Mouse (Mus musculus) embryonic facial prominence, embryonic 15.5 days (tissue): ENCODE results near the gene Adarb1. TPM values are rescaled to one million over a fixed set of nuclear protein-coding genes. Genes with fewer than 3 reads are reported as not detected.

Experiments used
- ATAC-seq: fragments of 200-750 bp; cut with Nextera tagmentation; 2 replicates; pipeline ENCODE4 v1.8.0; 2017; ENCODE audit warnings: low read depth, moderate TSS enrichment; ENCODE audit not compliant: insufficient number of reproducible peaks, low FRiP score, low TSS enrichment
- H3K27ac ChIP-seq: fragments of 300-500 bp; sonication (generic); replicated peaks from 2 replicates; pipeline ENCODE4 v1.5.1; 2015; ENCODE audit warnings: mild to moderate bottlenecking, inconsistent platforms
- H3K27me3 ChIP-seq: fragments of 300-500 bp; sonication (generic); 2 replicates; pipeline ENCODE4 v1.6.1; 2015; ENCODE audit warnings: inconsistent platforms
- H3K36me3 ChIP-seq: fragments of 300-500 bp; sonication (generic); 2 replicates; pipeline ENCODE4 v1.6.1; 2015; ENCODE audit warnings: mild to moderate bottlenecking, inconsistent platforms
- H3K4me1 ChIP-seq: fragments of 300-500 bp; sonication (generic); 2 replicates; pipeline ENCODE4 v1.6.1; 2015; ENCODE audit warnings: inconsistent platforms
- H3K4me2 ChIP-seq: fragments of 300-500 bp; sonication (generic); replicated peaks from 2 replicates; pipeline ENCODE4 v1.6.1; 2015; ENCODE audit warnings: mild to moderate bottlenecking, inconsistent platforms
- H3K4me3 ChIP-seq: fragments of 300-500 bp; sonication (generic); replicated peaks from 2 replicates; pipeline ENCODE4 v1.5.1; 2015; ENCODE audit warnings: mild to moderate bottlenecking, inconsistent platforms
- H3K9ac ChIP-seq: fragments of 300-500 bp; sonication (generic); 2 replicates; pipeline ENCODE4 v1.6.1; 2015; ENCODE audit warnings: inconsistent platforms
- H3K9me3 ChIP-seq: fragments of 300-500 bp; sonication (generic); replicated peaks from 2 replicates; pipeline ENCODE4 v1.6.1; 2016; ENCODE audit warnings: inconsistent platforms
- WGBS: fragments of 180-500 bp; shearing (Covaris S2); methylation state at CpG from one replicate; pipeline ENCODE4 v1.1.7; 2015; 5-methylcytosine and 5-hydroxymethylcytosine counted together
- polyA plus RNA-seq: library from polyadenylated mRNA; unstranded; fragments of >200 nt; fragmentation: Nextera tagmentation; extraction: Ambion mirVana; gene quantifications from 2 replicates; pipeline ENCODE4 v1.2.1, GENCODE M21; 2015

Adarb1 gene
- polyA plus RNA-seq, 1 experiment from 2014 or later, result 5.2 TPM

DNA sequence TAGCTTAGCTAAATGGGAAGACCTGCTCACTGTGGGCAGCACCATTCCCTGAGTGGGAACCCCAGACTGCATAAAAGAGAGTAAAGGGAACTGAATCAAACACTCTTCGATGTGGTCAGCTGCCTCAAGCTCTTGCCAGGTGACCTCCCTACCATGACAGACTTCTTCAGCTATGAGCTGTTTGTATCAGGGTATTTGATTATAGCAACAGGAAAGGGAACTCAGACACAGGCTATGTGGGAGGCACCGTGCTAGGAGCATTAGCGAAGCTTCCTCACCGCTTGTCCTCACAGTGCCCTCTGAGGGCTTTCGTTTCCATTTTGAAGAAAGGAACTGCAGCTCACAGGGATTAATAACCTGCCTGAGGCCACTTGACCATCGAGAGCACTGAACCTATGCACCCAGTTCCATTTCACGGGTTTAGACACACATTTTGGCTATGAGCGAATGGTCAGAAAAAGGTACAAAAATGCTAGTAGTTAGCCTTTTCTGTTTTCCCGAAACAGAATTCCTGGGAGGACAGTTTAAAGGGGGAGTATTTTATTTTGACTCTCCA lies 103.3 kb downstream of the Adarb1 start:
- Histone ChIP-seq H3K4me3 (no peak overlapping the region), H3K4me2 (no peak overlapping the region), H3K27me3 (no peaks in the 10 kb centered on the region), H3K27ac (no peak overlapping the region), H3K9ac (no peak overlapping the region), H3K36me3 (no peaks in the 10 kb centered on the region), H3K9me3 (no peaks in the 10 kb centered on the region), H3K4me1 (no peaks in the 10 kb centered on the region)
- no peak for ATAC-seq
- WGBS, result 80% methylated on average over 9 of the region's 9 CpGs

DNA sequence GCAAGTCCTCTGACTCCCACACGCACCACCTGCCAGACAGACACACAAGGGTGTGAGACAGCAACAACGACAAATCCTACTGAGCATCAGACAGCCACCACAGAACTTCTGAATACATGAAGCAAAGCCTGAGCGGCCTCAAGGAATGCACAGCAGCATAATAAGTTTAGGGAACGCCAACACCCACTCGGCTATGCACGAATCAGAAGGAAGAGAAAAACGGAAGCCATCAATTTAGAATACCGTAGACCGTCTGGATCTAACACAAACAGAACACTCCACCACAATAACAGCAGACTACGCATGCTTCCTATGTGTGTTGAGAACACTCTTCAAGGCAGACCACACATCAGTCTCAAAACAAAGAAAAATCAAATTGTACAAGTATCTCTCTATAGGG lies 109.1 kb downstream of the Adarb1 start:
- no peak for ATAC-seq
- Histone ChIP-seq H3K9me3 (no peaks in the 10 kb centered on the region), H3K4me3 (no peak overlapping the region), H3K4me1 (no peaks in the 10 kb centered on the region), H3K9ac (no peak overlapping the region), H3K27me3 (no peaks in the 10 kb centered on the region), H3K4me2 (no peak overlapping the region), H3K27ac (no peak overlapping the region), H3K36me3 (no peaks in the 10 kb centered on the region)
- WGBS, result 67% methylated on average over 10 of the region's 10 CpGs

DNA sequence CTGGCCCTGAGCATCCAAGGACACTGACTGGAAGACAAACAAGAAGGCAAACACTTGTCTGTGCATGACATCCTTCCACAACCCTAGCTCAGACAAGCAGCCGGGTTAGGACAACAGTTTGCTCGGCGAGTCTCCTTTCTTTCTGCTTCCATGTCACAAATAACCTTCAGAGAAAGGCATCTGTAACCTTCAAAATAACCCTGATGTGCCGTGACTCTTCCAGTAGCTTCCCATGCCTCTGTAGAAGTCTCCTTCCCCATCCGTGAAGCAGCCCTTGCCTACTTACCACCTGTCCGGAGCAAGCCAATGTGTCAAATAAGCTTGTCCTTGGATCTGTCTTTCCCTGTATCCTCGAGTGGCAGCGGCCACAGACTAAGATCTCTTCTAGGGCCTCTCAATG lies 112.3 kb downstream of the Adarb1 start:
- no peak for ATAC-seq
- Histone ChIP-seq H3K4me3 (no peak overlapping the region), H3K9ac (no peak overlapping the region), H3K27ac (no peak overlapping the region), H3K4me2 (no peak overlapping the region), H3K9me3 (no peaks in the 10 kb centered on the region), H3K36me3 (no peaks in the 10 kb centered on the region), H3K4me1 (no peaks in the 10 kb centered on the region), H3K27me3 (no peaks in the 10 kb centered on the region)
- WGBS, result 83% methylated on average over 8 of the region's 8 CpGs

DNA sequence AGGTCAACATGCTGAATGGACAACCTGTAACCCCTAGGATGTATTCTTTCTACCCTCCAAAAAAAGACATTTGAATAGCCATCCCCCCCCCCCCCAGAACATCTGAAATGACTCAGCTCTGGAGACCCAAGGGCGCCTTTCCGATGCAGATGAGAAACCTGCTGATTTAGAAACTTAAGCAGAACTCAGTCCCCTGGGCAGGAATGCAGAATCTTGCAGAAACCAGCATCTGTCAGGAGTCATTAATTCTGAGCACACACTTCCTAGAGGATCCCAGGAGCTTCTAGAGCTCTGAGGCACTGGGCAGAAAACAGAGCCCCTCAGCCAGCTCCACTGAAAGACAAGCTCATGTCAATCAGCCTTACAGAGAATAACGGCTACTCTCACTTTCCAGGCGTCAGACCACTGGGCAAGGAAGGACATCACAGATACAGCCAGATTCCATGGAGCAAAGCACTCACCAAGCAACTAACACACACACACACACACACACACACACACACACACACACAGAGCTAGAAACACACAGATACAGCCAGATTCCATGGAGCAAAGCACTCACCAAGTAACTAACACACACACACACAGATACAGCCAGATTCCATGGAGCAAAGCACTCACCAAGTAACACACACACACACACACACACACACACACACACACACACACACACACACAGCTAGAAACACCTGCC lies 113.1 kb downstream of the Adarb1 start:
- Histone ChIP-seq H3K27ac (no peak overlapping the region), H3K4me3 (no peak overlapping the region), H3K36me3 (no peaks in the 10 kb centered on the region), H3K27me3 (no peaks in the 10 kb centered on the region), H3K4me2 (no peak overlapping the region), H3K9me3 (no peaks in the 10 kb centered on the region), H3K9ac (no peak overlapping the region), H3K4me1 (no peaks in the 10 kb centered on the region)
- ATAC-seq, result no peak
- WGBS, result 34% methylated on average over 4 of the region's 4 CpGs

DNA sequence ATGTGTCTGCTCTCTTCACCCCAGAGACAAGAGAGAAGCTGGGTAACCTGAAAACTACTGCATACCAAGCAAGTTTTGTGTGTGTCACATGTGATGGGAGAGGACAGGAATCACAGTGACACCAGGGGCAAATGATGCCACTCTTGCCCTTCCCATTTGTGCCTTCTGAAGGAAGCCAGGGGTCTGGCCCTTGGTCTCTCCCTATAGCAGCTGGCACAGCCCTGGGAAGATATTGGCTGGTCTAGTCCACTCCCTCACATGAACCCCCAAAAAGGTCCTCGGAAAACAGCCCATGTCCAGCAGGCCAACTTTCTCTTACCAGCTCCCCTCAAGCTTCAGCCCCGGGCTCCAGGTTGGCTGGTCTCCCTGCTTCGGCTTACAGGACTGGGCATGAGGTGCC lies 113.7 kb downstream of the Adarb1 start:
- H3K4me3 ChIP-seq, result no peak overlapping the region
- H3K9ac ChIP-seq, result no peak overlapping the region
- H3K36me3 ChIP-seq, result no peaks in the 10 kb centered on the region
- no peaks in the 10 kb centered on the region for H3K9me3 ChIP-seq
- H3K27ac ChIP-seq, result no peak overlapping the region
- H3K4me2 ChIP-seq, result no peak overlapping the region
- H3K27me3 ChIP-seq, result no peaks in the 10 kb centered on the region
- ATAC-seq, result no peak
- no peaks in the 10 kb centered on the region for H3K4me1 ChIP-seq
- WGBS, result 82% methylated on average over 3 of the region's 3 CpGs

DNA sequence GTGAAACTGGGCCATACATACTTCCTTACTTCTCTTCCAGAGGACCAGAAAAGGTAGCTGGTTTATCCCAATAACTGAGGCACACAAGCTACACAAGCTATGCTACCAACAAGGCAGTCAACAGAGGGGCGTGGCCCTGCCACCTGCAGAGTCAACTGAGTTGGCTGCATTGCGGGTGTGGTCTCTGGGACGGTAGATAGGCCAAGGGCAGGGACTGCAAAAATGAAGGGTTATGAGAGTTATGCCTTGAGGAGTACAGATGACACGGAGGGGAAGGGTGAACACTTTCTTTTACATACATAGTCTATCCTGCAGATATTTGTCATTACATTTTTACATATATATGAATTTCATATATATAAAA lies 117.2 kb downstream of the Adarb1 start:
- Histone ChIP-seq H3K9ac (no peak overlapping the region), H3K4me2 (no peak overlapping the region), H3K27ac (no peak overlapping the region), H3K36me3 (no peaks in the 10 kb centered on the region), H3K4me3 (no peak overlapping the region), H3K9me3 (no peaks in the 10 kb centered on the region), H3K4me1 (no peaks in the 10 kb centered on the region), H3K27me3 (no peaks in the 10 kb centered on the region)
- no peak for ATAC-seq
- WGBS, result 81% methylated on average over 4 of the region's 4 CpGs

DNA sequence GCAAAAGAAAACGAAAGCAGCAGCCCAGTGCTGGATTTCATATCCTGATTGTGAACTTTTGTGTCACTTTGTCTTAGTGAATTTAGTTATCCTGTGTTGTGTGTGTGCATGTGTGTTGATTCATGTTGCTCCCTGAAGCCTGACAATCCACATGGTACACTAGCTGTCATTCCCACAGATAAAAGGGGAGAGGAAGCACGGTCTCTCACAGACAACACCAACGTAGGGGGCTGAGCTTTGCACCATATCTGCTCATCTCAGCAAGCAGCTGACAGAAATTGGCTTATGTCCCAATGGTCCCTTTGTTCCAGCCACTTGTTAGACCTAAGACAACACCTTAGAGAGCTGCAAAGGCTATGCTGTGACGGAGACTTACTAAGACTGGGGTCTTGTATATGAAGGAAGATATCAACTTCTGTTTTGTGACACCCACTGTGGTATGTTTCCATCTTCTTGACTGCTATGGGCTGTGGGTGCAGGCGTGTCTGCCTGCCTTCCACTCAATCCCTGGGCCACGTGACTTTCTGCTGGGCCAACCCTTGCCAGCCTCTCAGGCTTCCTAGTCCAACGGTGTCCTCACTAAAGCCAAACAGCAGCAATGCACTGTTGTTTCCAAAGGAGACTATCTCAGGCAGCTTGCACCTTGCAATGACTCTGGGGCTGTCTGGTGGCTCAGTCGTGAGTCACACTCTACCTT lies 117.7 kb downstream of the Adarb1 start:
- WGBS, result 80% methylated on average over 8 of the region's 8 CpGs
- H3K4me1 ChIP-seq, result no peaks in the 10 kb centered on the region
- H3K4me3 ChIP-seq, result no peak overlapping the region
- H3K4me2 ChIP-seq, result no peak overlapping the region
- H3K9me3 ChIP-seq, result no peaks in the 10 kb centered on the region
- no peak overlapping the region for H3K9ac ChIP-seq
- ATAC-seq, result no peak
- H3K36me3 ChIP-seq, result no peaks in the 10 kb centered on the region
- no peak overlapping the region for H3K27ac ChIP-seq
- no peaks in the 10 kb centered on the region for H3K27me3 ChIP-seq

DNA sequence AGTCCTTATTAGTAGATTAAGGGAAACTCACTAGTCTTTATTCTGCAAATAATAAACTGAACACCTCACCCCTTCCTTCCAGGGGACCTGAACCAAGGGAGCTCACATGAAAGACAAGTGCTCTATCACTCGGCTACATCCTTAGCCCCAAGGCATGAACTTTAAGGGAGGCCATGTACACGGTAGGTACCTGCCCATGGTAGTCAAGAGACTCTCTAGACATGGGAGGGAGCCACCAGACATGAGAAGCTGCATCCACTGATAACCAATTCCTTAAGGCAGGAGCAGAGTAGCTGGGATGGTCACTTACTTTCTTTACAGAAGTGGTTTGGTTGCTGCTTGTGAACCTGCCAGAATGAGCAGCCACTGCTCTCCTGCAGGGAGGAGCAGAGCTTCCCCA lies 118.9 kb downstream of the Adarb1 start:
- no peak for ATAC-seq
- no peak overlapping the region for H3K4me3 ChIP-seq
- H3K4me2 ChIP-seq, result no peak overlapping the region
- H3K36me3 ChIP-seq, result no peaks in the 10 kb centered on the region
- no peaks in the 10 kb centered on the region for H3K4me1 ChIP-seq
- no peak overlapping the region for H3K27ac ChIP-seq
- H3K27me3 ChIP-seq, result no peaks in the 10 kb centered on the region
- H3K9me3 ChIP-seq, result no peaks in the 10 kb centered on the region
- 51% methylated on average over 2 of the region's 2 CpGs for WGBS
- no peak overlapping the region for H3K9ac ChIP-seq

DNA sequence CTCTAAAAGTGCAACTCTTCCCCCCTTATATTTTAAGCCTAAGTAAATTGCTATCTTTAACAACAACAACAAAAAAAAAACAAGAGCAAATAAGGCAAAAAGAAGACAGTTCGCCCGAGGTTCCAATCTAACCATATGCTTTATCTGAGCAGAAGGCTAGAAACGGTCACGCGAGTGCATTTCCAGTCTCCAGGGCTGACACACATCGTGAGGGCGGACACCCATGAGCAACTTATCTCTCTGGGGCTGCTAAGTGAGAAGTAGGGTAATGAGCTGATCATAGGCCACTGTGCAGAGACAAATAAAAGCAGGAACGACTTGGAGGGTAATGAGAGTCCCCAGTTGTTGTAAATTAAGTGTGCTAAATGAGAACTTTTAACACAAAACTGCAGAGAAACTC lies 119.4 kb downstream of the Adarb1 start:
- no peak overlapping the region for H3K9ac ChIP-seq
- no peaks in the 10 kb centered on the region for H3K36me3 ChIP-seq
- H3K4me2 ChIP-seq, result no peak overlapping the region
- WGBS, result 85% methylated on average over 8 of the region's 8 CpGs
- H3K4me1 ChIP-seq, result no peaks in the 10 kb centered on the region
- no peak overlapping the region for H3K27ac ChIP-seq
- no peaks in the 10 kb centered on the region for H3K27me3 ChIP-seq
- no peak overlapping the region for H3K4me3 ChIP-seq
- ATAC-seq, result no peak
- no peaks in the 10 kb centered on the region for H3K9me3 ChIP-seq

DNA sequence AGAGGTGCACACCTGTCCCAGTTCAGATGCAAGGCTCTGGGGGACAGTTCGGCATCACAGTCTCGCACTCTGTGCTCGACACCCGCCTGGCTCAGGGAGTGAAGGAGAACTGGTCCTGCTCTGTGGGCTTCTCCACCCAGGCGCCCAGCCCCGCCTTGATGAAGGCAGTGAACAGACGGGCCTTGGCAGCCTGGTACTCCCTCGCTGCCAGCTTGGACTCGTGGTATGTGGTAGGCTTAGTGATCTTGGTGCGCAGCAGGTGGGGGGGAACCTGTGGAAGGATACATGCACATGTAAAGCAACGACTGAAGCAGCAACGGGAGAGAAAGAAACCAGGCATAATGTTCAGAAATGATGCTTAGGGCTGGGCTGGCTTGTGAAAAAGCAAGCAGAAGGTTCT lies 123.4 kb downstream of the Adarb1 start:
- Histone ChIP-seq H3K27ac (no peak overlapping the region), H3K4me2 (no peak overlapping the region), H3K9ac (no peak overlapping the region), H3K9me3 (no peaks in the 10 kb centered on the region), H3K36me3 (no peaks in the 10 kb centered on the region), H3K4me1 (no peaks in the 10 kb centered on the region), H3K27me3 (no peaks in the 10 kb centered on the region), H3K4me3 (no peak overlapping the region)
- WGBS, result 84% methylated on average over 12 of the region's 12 CpGs
- no peak for ATAC-seq

DNA sequence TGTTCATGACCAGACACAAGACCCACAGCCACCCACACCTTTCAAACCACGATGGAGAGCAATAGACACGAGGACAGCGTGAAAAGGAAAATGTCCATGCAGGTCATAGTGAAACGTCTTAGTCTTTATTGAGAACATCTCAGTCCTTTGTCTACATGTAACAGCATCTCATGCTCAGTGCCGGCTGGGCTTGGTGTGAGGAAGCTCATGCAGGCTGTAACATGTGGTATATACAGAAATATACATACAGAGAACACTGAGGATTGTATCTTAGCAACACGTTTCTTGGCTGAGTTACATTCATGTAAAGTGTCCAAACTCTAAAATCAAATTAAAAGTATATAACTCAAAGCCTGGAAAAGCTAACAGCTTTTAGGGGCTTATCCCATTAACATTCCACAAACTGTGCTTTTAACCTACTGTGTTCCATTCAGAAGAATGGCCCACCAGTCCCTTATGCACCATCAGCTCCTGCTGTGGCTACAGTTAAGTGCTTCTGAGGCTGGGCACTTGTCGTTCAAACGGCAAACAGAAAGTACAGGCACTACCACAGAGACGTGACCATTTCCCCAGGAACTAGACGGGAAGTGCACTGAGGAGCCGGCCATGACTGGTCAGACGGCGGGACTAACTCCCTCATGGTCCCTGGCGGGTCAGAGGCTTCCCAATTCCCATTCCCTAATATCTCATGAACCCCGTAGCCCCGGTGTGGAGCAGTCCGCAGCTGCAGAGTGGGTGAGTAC lies 127.3 kb downstream of the Adarb1 start:
- Histone ChIP-seq H3K4me2 (no peak overlapping the region), H3K9ac (no peak overlapping the region), H3K27ac (no peak overlapping the region), H3K9me3 (no peaks in the 10 kb centered on the region), H3K27me3 (no peaks in the 10 kb centered on the region), H3K4me3 (no peak overlapping the region), H3K4me1 (peaks cover 10% of the 10 kb centered on the region; the same call in 1 of the 2 replicates), H3K36me3 (no peaks in the 10 kb centered on the region)
- WGBS, result 70% methylated on average over 17 of the region's 17 CpGs
- no peak for ATAC-seq
